Mouse (Mus musculus) cerebellum, postnatal 14 days (tissue): ENCODE measurements around the gene Asmt.

Source experiments
- DNase-seq, 2 experiments: peaks; one replicate each; pipeline ENCODE4 v3.0.0; 2021; ENCODE audit warnings: mixed read lengths in 2 of 2

Asmt gene

GRCm38 (mm10) chrX:170672594-170673092, at the start of gene Asmt:
Gene Asmt (plus strand): TSS chrX:170672644.
- DNase-seq, result peak in 1 of 2 experiments; percentile 3

DNA sequence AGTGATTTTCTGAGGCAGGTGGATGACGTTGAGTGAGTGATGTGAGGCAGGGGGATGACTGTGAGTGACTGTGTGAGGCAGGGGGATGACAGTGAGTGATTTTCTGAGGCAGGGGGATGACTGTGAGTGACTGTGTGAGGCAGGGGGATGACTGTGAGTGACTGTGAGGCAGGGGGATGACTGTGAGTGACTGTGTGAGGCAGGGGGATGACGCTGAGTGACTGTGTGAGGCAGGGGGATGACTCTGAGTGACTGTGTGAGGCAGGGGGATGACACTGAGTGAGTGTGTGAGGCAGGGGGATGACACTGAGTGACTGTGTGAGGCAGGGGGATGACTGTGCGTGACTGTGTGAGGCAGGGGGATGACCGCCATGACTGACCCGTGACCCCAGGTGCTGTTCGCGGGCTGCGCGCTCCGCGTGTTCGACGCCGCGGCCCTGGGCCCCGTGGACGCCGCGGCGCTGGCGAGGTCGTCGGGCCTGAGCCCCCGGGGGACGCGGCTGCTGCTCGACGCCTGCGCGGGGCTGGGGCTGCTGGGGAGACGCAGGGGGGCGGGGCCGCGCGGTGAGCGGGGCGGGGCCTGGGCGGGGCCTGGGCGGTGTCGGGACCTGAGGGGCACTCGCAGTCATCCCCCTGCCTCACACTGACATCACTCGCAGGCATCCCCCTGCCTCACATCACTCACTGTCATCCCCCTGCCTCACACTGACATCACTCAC, 948 bp downstream of the Asmt start:
- DNase-seq, result peak; percentile 6 to 42

DNA sequence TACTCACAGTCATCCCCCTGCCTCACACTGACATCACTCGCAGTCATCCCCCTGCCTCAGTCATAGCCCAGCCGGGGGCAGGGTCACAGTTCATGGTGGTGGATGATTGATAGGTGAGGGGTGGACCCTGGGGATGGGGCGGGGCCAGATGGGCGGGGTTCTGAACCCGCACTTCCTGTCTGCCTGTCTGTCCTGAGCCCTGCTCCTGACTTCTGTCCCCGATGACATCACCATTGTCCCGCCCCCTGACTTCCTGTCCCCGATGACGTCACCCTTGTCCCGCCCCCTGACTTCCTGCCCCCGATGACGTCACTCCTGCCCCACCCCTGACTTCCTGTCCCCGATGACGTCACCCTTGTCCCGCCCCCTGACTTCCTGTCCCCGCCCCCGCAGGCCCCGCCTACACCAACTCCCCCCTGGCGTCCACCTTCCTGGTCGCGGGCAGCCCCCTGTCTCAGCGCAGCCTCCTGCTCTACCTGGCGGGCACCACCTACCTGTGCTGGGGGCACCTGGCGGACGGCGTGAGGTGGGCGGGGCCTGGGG, 1.9 kb downstream of the Asmt start:
- DNase-seq, result peak; percentile 34 to 67

DNA sequence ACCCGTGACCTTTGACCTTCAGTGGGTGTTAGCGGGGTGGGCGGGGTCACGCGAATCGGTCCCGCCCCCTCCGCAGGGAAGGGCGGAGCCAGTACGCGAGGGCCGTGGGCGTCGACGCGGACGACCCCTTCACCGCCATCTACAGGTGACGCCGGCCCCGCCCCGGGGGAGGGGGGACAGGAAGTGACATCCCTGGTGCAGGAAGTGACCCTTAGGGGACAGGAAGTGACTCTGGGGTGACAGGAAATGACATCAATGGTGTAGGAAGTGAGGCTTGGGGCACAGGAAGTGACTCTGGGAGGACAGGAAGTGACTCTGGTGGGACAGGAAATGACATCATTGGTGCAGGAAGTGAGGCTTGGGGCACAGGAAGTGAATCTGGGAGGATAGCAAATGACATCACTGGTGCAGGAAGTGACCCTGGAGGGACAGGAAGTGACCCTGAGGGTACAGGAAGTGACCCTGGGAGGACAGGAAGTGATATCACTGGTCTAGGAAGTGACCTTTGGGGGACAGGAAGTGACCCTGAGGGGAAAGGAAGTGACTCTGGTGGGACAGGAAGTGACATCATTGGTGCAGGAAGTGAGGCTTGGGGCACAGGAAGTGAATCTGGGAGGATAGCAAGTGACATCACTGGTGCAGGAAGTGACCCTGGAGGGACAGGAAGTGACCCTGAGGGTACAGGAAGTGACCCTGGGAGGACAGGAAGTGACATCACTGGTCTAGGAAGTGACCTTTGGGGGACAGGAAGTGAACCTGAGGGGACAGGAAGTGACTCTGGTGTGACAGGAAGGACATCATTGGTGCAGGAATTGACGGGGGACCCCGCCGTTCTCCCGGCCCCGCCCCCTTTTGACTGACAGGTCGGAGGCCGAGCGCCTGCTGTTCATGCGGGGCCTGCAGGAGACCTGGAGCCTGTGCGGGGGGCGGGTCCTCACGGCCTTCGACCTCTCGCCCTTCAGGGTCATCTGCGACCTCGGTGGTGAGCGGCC, 2.7 kb downstream of the Asmt start:
- peak; percentile 12 to 53 for DNase-seq

- no peak for DNase-seq
Observed at GRCm38 (mm10) chrX:170675923-170676605, 3.6 kb downstream of the Asmt start.

GRCm38 (mm10) chrX:170676606-170677239, 4.3 kb downstream of the Asmt start:
- peak; percentile 3 to 38 for DNase-seq

DNA sequence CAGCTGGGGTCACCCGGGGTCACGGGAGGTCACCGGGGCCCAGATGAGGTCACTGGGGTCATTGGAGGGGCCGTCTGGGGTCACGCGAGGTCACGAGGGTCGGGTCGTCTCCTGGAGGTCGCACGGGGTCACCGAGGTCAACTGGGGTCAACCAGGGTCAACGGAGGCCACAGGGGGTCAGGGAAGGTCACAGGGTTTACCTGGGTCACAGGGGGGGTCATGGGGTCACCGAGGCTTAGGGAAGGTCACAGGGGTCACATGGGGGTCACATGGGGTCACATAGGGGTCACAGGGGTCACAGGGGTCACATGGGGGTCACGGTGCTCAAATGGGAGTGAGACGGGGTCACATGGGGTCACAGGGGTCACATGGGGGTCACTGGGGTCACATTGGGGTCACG, 4.8 kb downstream of the Asmt start:
- no peak for DNase-seq

GRCm38 (mm10) chrX:170677680-170678079, 5.2 kb downstream of the Asmt start:
- DNase-seq, result peak in 1 of 2 experiments; percentile 1
